Mouse (Mus musculus): ENCODE measurements around the gene Gm12185.
"Not testable (repeated sequence)": the region's sequence is repeated elsewhere in the genome, so short reads cannot be mapped to it uniquely, and the experiment has no call there.

The Gm12185 gene

GRCm38 (mm10) chr11:48918380-48918779, 73.6 kb downstream of the Gm12185 start:
- DNase-seq (ENCODE audit: low read depth, low spot score) = no peak

GRCm38 (mm10) chr11:48913611-48914010, 78.4 kb downstream of the Gm12185 start:
- DNase-seq (ENCODE audit: low read depth, low spot score) = no peak

- DNase-seq (ENCODE audit: low read depth, low spot score) = no peak
Observed at GRCm38 (mm10) chr11:48908459-48908858, 83.6 kb downstream of the Gm12185 start.

GRCm38 (mm10) chr11:48902021-48902420, 90.0 kb downstream of the Gm12185 start, which contains the start of gene Gm5431:
Gene Gm5431 (minus strand): TSS chr11:48902214.
- peak; percentile 14 for DNase-seq (ENCODE audit: low read depth, low spot score)

GRCm38 (mm10) chr11:48901567-48901930, 90.5 kb downstream of the Gm12185 start:
- not testable (repeated sequence) for DNase-seq (ENCODE audit: low read depth, low spot score)

GRCm38 (mm10) chr11:48900654-48901566, 91.1 kb downstream of the Gm12185 start:
- DNase-seq (ENCODE audit: low read depth, low spot score) = peak; percentile 12

- DNase-seq (ENCODE audit: low read depth, low spot score) = no peak
Observed at GRCm38 (mm10) chr11:48898812-48899431, 93.1 kb downstream of the Gm12185 start.

GRCm38 (mm10) chr11:48876680-48877079, 115.3 kb downstream of the Gm12185 start:
- no peak for DNase-seq (ENCODE audit: low read depth, low spot score)

GRCm38 (mm10) chr11:48875343-48875837, 116.6 kb downstream of the Gm12185 start:
- DNase-seq (ENCODE audit: low read depth, low spot score) = not testable (repeated sequence)

- peak; percentile 39 for DNase-seq (ENCODE audit: low read depth, low spot score)
Observed at GRCm38 (mm10) chr11:48874465-48874864, 117.6 kb downstream of the Gm12185 start.

- DNase-seq (ENCODE audit: low read depth, low spot score) = no peak
Observed at GRCm38 (mm10) chr11:48873591-48874290, 118.3 kb downstream of the Gm12185 start.

GRCm38 (mm10) chr11:48872695-48873300, 119.2 kb downstream of the Gm12185 start:
- DNase-seq (ENCODE audit: low read depth, low spot score) = no peak

- DNase-seq (ENCODE audit: low read depth, low spot score) = peak; percentile 77
Observed at GRCm38 (mm10) chr11:48871817-48872541, 120.0 kb downstream of the Gm12185 start.

- peak; percentile 57 for DNase-seq (ENCODE audit: low read depth, low spot score)
Observed at GRCm38 (mm10) chr11:48871201-48871772, 120.7 kb downstream of the Gm12185 start, which contains the start of gene Irgm1. Gene Irgm1 (minus strand): TSS chr11:48871683.

GRCm38 (mm10) chr11:48870781-48871180, 121.2 kb downstream of the Gm12185 start:
- DNase-seq (ENCODE audit: low read depth, low spot score) = no peak

- DNase-seq (ENCODE audit: low read depth, low spot score) = no peak
Observed at GRCm38 (mm10) chr11:48869380-48870110, 122.5 kb downstream of the Gm12185 start.

- DNase-seq (ENCODE audit: low read depth, low spot score) = no peak
Observed at GRCm38 (mm10) chr11:48866481-48866880, 125.5 kb downstream of the Gm12185 start.

- DNase-seq (ENCODE audit: low read depth, low spot score) = no peak
Observed at GRCm38 (mm10) chr11:48863808-48864207, 128.2 kb downstream of the Gm12185 start.

GRCm38 (mm10) chr11:48862784-48863319, 129.2 kb downstream of the Gm12185 start:
- no peak for DNase-seq (ENCODE audit: low read depth, low spot score)
